Mouse (Mus musculus): ENCODE measurements around the gene Trim17. TPM values are rescaled to one million over a fixed set of nuclear protein-coding genes. Genes with fewer than 3 reads are reported as not detected.

Gene Trim17
- polyA plus RNA-seq, 1 experiment = not detected

DNA sequence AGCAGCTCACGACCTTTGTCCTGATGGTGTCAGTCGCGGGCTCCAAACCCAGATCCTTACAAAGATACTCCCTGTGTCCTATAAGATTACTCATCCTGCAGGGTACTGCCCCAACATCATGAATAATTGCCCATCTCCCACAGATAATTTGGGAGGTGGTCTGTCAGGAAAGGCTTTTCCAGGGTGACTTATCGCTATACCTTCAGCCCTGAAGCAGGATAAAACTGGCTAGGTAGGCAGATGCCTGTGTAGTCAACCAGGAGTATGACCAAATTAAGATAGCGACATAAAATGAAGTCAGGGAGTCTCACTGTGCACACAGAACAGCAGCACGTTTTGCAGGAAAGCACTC, 15.4 kb upstream of the Trim17 start:
- TF ChIP-seq CTCF (IDR thresholded peaks at IDR 0.05; ENCODE audit: insufficient read depth, low read depth, low read length) (no peak), POLR2A (IDR thresholded peaks at IDR 0.05; ENCODE audit: insufficient read depth, low read depth, low read length) (no peak)
- Histone ChIP-seq H3K4me1 (ENCODE audit: control insufficient read depth, insufficient read depth, low read length) (peaks cover 21% of the 10 kb centered on the region), H3K4me3 (ENCODE audit: insufficient read depth, low read depth, low read length) (peak overlapping the region; percentile 94), H3K27ac (ENCODE audit: insufficient read depth, low read depth, low read length) (peak overlapping the region; percentile 72)
- 6% methylated on average over 6 of the region's 6 CpGs for WGBS

DNA sequence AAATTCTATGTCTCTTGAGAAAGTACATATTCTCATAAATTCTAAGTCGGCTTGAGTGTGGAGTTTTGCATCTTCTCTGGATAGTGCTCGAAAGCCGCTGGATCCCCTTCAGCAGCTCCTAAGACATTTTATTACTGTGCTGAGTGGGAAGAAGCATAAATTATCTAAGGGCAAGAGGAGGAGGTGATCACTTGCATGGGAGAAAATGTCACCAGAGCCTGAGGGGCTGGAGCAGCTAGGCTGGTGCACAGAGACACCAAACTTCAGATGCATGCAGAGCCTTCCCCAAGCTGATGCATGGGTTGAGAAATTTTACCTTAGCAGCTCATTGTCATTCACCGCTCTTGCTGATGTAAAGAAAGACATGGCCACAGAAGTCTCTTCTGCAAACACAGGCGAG, 10.3 kb upstream of the Trim17 start:
- Histone ChIP-seq H3K4me1 (ENCODE audit: control insufficient read depth, insufficient read depth, low read length) (peaks cover 17% of the 10 kb centered on the region), H3K27ac (ENCODE audit: insufficient read depth, low read depth, low read length) (0 out of 2 replicates have a peak overlapping the region, but pooled peaks have one; percentile 46), H3K4me3 (ENCODE audit: insufficient read depth, low read depth, low read length) (no peak overlapping the region)
- TF ChIP-seq POLR2A (IDR thresholded peaks at IDR 0.05; ENCODE audit: insufficient read depth, low read depth, low read length) = no peak
- no peak for TF ChIP-seq CTCF (IDR thresholded peaks at IDR 0.05; ENCODE audit: insufficient read depth, low read depth, low read length)
- WGBS = 47% methylated on average over 5 of the region's 5 CpGs

DNA sequence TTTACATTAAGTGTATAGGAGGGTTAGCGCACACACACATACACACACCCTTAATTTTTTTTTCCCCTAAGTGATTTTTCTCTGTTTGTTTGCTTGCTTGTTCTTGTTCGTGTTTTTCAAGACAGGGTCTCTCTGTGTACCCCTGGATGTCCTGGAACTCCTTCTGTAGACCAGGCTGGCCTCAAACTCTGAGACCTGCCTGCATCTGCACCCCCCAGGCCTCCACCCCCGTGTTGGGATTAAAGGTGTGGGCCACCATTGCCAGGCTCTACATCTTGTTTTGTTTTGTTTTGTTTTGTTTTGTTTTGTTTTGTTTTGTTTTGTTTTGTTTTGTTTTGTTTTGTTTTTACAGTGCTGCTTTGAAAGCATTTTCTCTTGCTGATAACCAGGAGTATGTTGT, 7.2 kb upstream of the Trim17 start:
- no peak overlapping the region for H3K4me3 ChIP-seq (ENCODE audit: insufficient read depth, low read depth, low read length)
- WGBS = 58% methylated on average over 3 of the region's 3 CpGs
- H3K27ac ChIP-seq (ENCODE audit: insufficient read depth, low read depth, low read length) = peak overlapping the region; percentile 98
- TF ChIP-seq POLR2A (IDR thresholded peaks at IDR 0.05; ENCODE audit: insufficient read depth, low read depth, low read length) = no peak
- TF ChIP-seq CTCF (IDR thresholded peaks at IDR 0.05; ENCODE audit: insufficient read depth, low read depth, low read length) = no peak
- peaks cover 19% of the 10 kb centered on the region for H3K4me1 ChIP-seq (ENCODE audit: control insufficient read depth, insufficient read depth, low read length)

DNA sequence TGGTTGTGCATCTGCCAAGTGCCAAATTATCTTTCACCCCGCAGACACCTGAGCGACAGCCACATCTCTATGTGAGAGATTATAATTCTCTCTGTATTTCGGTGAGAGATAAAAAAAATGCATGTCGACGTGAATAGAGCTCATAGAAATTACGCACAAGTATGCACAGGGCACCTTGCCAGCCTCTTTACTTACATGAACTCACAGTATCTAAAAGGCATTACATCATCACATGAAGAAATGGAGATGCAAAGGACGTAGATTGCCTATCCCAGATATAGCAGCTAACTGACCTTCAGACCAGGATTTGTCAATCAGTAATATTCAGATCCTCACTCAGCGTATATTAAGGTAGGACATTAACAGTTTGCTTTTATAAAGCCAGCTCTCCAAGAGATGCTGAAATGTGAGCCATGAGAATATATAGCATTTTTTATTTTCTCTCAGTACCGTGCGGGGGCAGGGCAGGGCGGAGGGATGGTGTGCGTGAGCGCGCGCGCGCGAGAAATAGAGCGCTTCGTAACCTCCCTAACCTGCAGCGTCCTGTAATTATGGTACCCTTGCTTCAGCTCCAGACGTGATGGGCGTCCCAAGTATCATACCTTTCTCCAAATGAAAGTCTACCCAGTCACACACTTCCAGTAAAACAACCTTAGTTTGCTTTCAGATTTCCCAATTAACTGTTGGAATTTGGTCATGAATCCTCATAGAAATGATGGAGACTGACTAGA, 6.5 kb upstream of the Trim17 start:
- peak overlapping the region; percentile 54 for H3K4me3 ChIP-seq (ENCODE audit: insufficient read depth, low read depth, low read length)
- 4% methylated on average over 23 of the region's 23 CpGs for WGBS
- H3K27ac ChIP-seq (ENCODE audit: insufficient read depth, low read depth, low read length) = peak overlapping the region; percentile 98
- TF ChIP-seq POLR2A (IDR thresholded peaks at IDR 0.05; ENCODE audit: insufficient read depth, low read depth, low read length) = no peak
- no peak for TF ChIP-seq CTCF (IDR thresholded peaks at IDR 0.05; ENCODE audit: insufficient read depth, low read depth, low read length)
- H3K4me1 ChIP-seq (ENCODE audit: control insufficient read depth, insufficient read depth, low read length) = peaks cover 19% of the 10 kb centered on the region

DNA sequence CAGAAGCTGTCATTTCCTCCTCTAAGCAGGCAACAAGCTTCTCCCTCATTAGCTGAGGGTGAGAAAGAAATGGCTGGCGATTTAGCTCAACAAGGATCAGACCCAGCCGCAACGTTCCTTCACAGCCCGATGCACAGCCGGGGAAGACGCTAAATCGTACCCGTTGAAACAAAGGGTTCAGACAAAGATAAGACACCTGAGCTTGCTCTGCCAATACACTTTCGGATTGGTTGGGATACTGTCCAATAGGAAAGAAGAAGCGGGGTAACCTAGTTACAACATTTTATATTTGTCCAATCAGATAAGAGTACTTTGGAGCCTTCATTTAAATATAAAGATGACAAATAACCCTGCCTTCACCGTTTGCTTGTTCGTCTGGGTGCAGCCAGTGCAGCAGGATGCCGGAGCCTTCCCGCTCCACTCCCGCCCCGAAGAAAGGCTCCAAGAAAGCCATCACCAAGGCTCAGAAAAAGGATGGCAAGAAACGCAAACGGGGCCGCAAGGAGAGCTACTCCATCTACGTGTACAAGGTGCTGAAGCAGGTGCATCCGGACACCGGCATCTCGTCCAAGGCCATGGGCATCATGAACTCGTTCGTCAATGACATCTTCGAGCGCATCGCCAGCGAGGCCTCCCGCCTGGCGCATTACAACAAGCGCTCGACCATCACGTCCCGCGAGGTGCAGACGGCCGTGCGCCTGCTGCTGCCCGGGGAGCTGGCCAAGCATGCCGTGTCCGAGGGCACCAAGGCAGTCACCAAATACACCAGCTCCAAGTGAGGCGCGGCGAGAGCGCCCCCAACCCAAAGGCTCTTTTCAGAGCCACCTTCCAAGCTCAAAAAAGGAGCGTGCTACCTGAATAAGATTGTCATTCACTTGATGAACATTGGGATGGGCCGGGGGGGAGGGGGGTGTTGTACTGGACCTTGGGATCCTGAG, 5.7 kb upstream of the Trim17 start, which contains the start of gene Hist3h2ba:
Gene Hist3h2ba, plus strand, starts transcription at position 379 of the 938 bp plus-strand sequence.
- TF ChIP-seq CTCF (IDR thresholded peaks at IDR 0.05; ENCODE audit: insufficient read depth, low read depth, low read length) (no peak), POLR2A (IDR thresholded peaks at IDR 0.05; ENCODE audit: insufficient read depth, low read depth, low read length) (peak; percentile 99)
- peak within 1 kb of the TSS; percentile 99 for H3K27ac ChIP-seq (ENCODE audit: insufficient read depth, low read depth, low read length)
- peaks cover 15% of the 10 kb centered on the region for H3K4me1 ChIP-seq (ENCODE audit: control insufficient read depth, insufficient read depth, low read length)
- under 1% methylated on average over 48 of the region's 48 CpGs for WGBS
- peak within 1 kb of the TSS; percentile 91 for H3K4me3 ChIP-seq (ENCODE audit: insufficient read depth, low read depth, low read length)

DNA sequence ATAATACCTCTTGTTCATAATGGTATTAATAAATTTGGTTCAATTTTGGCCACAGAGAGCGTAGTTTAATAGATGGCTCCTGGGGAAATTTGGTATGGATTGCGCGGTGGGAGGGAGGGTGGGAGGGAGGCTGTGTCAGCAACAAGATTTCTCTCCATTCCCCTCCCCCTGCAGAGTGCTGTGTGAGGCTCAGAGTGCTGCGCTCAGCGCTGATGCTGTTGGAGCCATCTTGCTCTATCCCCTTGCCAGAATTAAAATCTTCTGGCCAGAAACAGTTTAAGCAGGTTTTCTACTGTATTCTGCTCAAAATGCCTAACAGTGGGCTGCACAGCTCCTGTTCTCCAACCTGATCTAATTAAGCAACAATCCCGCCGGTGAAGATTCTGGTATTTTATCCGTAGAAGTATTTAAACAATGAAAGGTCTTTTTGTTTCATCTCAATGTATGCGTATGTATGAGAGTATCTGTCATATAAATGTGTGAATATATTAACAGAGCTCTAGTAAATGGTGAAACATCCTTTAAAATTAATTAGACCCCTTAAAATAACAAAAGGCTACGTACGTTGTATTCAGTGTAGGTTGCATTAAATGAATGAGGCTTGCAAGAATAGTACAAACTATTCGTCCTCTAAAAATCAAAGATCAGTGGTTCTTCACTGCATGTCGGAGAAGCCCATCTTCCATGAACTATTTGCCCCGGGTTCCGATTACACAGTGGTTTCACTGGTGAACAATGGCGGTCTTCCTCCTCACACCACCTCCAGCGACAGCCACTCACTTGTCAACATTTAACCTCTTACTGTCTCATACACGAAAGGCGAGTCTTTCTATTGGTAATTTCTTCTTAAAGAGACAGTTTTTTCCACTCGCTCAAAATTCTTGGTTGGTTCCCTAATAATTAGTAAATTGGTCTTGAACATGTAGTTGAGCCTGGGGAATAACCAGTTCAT, 4.7 kb upstream of the Trim17 start:
- 4% methylated on average over 20 of the region's 20 CpGs for WGBS
- peak overlapping the region; percentile 91 for H3K4me3 ChIP-seq (ENCODE audit: insufficient read depth, low read depth, low read length)
- peak overlapping the region; percentile 99 for H3K27ac ChIP-seq (ENCODE audit: insufficient read depth, low read depth, low read length)
- H3K4me1 ChIP-seq (ENCODE audit: control insufficient read depth, insufficient read depth, low read length) = peaks cover 7% of the 10 kb centered on the region
- TF ChIP-seq POLR2A (IDR thresholded peaks at IDR 0.05; ENCODE audit: insufficient read depth, low read depth, low read length) (no peak), CTCF (IDR thresholded peaks at IDR 0.05; ENCODE audit: insufficient read depth, low read depth, low read length) (no peak)

DNA sequence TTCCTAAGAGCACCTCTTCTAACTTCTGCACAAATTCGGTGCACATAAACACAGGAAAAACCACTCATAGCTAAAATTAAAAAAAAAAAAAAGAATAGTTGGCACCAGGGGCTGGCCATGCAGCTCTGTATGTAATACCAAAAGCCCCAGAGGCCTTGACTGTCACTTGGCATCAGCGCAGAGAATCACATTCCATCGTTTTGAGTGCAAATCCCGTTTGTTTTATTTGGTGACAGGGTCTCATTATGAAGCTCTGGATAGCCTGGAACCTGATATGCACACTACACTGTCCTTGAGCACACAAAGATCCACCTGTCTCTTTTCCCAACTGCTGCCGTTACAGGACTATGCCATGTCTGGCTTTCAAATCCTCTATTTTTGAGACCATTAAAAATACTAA, 3.3 kb upstream of the Trim17 start:
- Histone ChIP-seq H3K27ac (ENCODE audit: insufficient read depth, low read depth, low read length) (peak overlapping the region; percentile 46), H3K4me3 (ENCODE audit: insufficient read depth, low read depth, low read length) (no peak overlapping the region), H3K4me1 (ENCODE audit: control insufficient read depth, insufficient read depth, low read length) (peaks cover 6% of the 10 kb centered on the region; the same call in 1 of the 2 replicates)
- no peak for TF ChIP-seq POLR2A (IDR thresholded peaks at IDR 0.05; ENCODE audit: insufficient read depth, low read depth, low read length)
- WGBS = 44% methylated on average over 5 of the region's 5 CpGs
